Mouse (Mus musculus): Measurements from ENCODE around the gene Abt1.

DNA sequence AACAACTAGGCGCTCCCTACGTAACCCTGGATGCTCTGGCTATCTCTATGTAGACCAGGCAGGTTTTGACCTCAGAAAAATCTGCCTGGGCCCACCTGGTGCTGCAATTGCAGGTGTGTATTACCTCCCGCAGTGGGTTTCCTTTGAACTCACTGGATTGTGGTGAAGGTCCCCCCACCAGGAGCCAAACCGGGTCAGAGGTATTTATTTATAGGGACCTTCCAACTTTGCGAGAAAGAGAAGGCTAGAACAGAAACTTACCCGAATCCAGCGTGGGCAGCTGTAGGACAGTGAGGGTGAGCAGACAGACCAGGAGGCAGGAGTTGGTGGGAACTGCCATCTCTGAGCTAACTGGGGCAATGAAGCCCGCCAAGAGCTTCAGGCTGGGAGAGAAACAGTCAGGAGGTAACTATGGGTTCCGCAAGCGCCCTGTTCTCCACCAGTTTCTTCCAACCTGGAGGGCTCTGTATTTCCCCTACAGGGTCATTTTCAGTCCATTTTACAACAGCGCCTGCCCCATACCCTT, 41.2 kb upstream of the Abt1 start:
- TF ChIP-seq POLR2A (IDR thresholded peaks at IDR 0.05; ENCODE audit: low read depth, low read length): no peak
- TF ChIP-seq CTCF (IDR thresholded peaks at IDR 0.05; ENCODE audit: borderline replicate concordance, insufficient read depth, low read length): no peak

Measured in embryonic fibroblast, embryonic 13.5 days (primary cell).